Mouse (Mus musculus): ENCODE data around the gene Zmat3. TPM values are rescaled to one million over a fixed set of nuclear protein-coding genes. Genes with fewer than 3 reads are reported as not detected.

Zmat3 gene
- total RNA-seq, 2 experiments from 2014 or later = 0.77 to 2.3 TPM

Other genes with a start within 250 kb of the Zmat3 start
- gene Pik3ca, start 31.7 kb upstream of the Zmat3 start, total RNA-seq (2015) = 23.5 and 25.0 TPM in 2 replicates
- 31.1 and 32.4 TPM in 2 replicates for gene Pik3ca, start 31.7 kb upstream of the Zmat3 start, total RNA-seq (2017)
- not detected in 2 replicates for gene Kcnmb3, start 126.2 kb upstream of the Zmat3 start, total RNA-seq (2015)
- not detected in 2 replicates for gene Kcnmb3, start 126.2 kb upstream of the Zmat3 start, total RNA-seq (2017)
- gene Zfp639, start 144.2 kb upstream of the Zmat3 start, total RNA-seq (2015) = 32.8 and 37.5 TPM in 2 replicates
- 36.0 and 39.4 TPM in 2 replicates for gene Zfp639, start 144.2 kb upstream of the Zmat3 start, total RNA-seq (2017)
- gene Mfn1, start 163.5 kb upstream of the Zmat3 start, total RNA-seq (2015) = 20.3 and 29.8 TPM in 2 replicates
- gene Mfn1, start 163.5 kb upstream of the Zmat3 start, total RNA-seq (2017) = 16.9 and 21.4 TPM in 2 replicates